Mouse (Mus musculus): ENCODE measurements around the gene Ano10.

DNA sequence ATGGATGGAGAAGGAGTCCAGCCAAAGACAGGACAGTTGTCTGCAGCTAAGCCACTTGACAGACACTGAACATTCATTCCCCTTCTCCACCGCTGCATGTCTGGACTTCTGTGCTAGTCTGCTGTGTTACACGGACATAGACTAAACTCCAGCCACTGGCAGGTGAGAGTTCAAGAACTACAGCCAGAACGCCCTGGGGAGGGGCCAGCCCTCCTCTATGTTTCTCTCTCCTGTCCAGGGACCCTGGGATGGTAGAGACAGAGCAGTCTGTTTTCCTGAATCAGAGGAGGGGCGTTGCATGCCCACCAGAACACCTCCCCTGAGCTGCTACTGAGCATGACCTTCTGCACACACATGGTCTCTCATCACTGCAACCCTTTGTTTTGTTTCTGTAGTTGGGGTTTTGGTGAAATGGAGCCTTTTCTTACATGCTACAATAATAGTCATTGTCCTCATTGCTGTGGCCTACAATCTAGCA is 8.4 kb downstream of the Ano10 start:
- TF ChIP-seq GATA1 (IDR thresholded peaks at IDR 0.05; ENCODE audit: borderline replicate concordance, low read length): no peak
- no peak for TF ChIP-seq FLI1 (IDR thresholded peaks at IDR 0.05; ENCODE audit: low read length)

Measured in megakaryocyte, embryonic 14.5 days (primary cell).